Mouse (Mus musculus) hindbrain, embryonic 11.5 days (tissue): ENCODE data around the gene Gm20929. TPM values are rescaled to one million over a fixed set of nuclear protein-coding genes. Genes with fewer than 3 reads are reported as not detected.
"Not testable (repeated sequence)": the region's sequence is repeated elsewhere in the genome, so short reads cannot be mapped to it uniquely, and the experiment has no call there.

Source experiments
- ATAC-seq: fragments of 200-750 bp; cut with Nextera tagmentation; 2 replicates; pipeline ENCODE4 v1.8.0; 2017; ENCODE audit warnings: mild to moderate bottlenecking, moderate TSS enrichment, moderate library complexity; ENCODE audit not compliant: low FRiP score
- DNase-seq: peaks from one replicate; pipeline ENCODE4 v3.0.0-alpha.2; 2015; ENCODE audit warnings: low spot score
- H3K27ac ChIP-seq: fragments of 300-500 bp; sonication (generic); 2 replicates; pipeline ENCODE4 v1.5.1; 2014; ENCODE audit warnings: mild to moderate bottlenecking, low read depth, low read length
- H3K27me3 ChIP-seq: fragments of 300-500 bp; sonication (generic); 2 replicates; pipeline ENCODE4 v1.6.1; 2014; ENCODE audit warnings: mild to moderate bottlenecking, low read length, moderate library complexity, mixed read lengths; ENCODE audit not compliant: control insufficient read depth, insufficient read depth
- H3K36me3 ChIP-seq: fragments of 300-500 bp; sonication (generic); 2 replicates; pipeline ENCODE4 v1.6.1; 2014; ENCODE audit warnings: mild to moderate bottlenecking, low read length, moderate library complexity, mixed read lengths; ENCODE audit not compliant: control insufficient read depth, insufficient read depth
- H3K4me1 ChIP-seq: fragments of 300-500 bp; sonication (generic); replicated peaks from 2 replicates; pipeline ENCODE4 v1.6.1; 2014; ENCODE audit warnings: low read length, mixed read lengths; ENCODE audit not compliant: control insufficient read depth, insufficient read depth
- H3K4me2 ChIP-seq: fragments of 300-500 bp; sonication (generic); replicated peaks from 2 replicates; pipeline ENCODE4 v1.6.1; 2014; ENCODE audit warnings: mild to moderate bottlenecking, low read depth, low read length
- H3K4me3 ChIP-seq: fragments of 300-500 bp; sonication (generic); 2 replicates; pipeline ENCODE4 v1.5.1; 2014; ENCODE audit warnings: low read depth, low read length
- H3K9ac ChIP-seq: fragments of 300-500 bp; sonication (generic); 2 replicates; pipeline ENCODE4 v1.6.1; 2014; ENCODE audit warnings: low read depth, low read length
- H3K9me3 ChIP-seq: fragments of 300-500 bp; sonication (generic); 2 replicates; pipeline ENCODE4 v1.6.1; 2016; ENCODE audit warnings: low read length; ENCODE audit not compliant: control insufficient read depth
- WGBS: fragments of 180-500 bp; shearing (Covaris S2); extraction: QIAGEN DNeasy Blood & Tissue Kit; methylation state at CpG from one replicate; pipeline ENCODE4 v1.1.7; 2014; 5-methylcytosine and 5-hydroxymethylcytosine counted together
- polyA plus RNA-seq: library from polyadenylated mRNA; unstranded; fragments of >200 nt; fragmentation: Nextera tagmentation; extraction: Ambion mirVana; gene quantifications from 2 replicates; pipeline ENCODE4 v1.2.1, GENCODE M21; 2014

Gene Gm20929
- not detected in 2 replicates for polyA plus RNA-seq

- WGBS: no CpG with 5 or more reads among the region's 6 CpGs
- H3K9me3 ChIP-seq, H3K4me1 ChIP-seq, ATAC-seq, H3K36me3 ChIP-seq, H3K4me2 ChIP-seq, H3K27ac ChIP-seq, H3K9ac ChIP-seq, H3K27me3 ChIP-seq, DNase-seq, H3K4me3 ChIP-seq: not testable (repeated sequence)
Observed at GRCm38 (mm10) chrY:53843649-53844048, at the start of gene Gm20929. Gene Gm20929, plus strand, starts transcription at chrY:53843949.
